Mouse (Mus musculus) gastrocnemius, adult 18-20 months (tissue): ENCODE results near the gene Letm1. TPM values are rescaled to one million over a fixed set of nuclear protein-coding genes. Genes with fewer than 3 reads are reported as not detected.

Source experiments
- DNase-seq: peaks from one replicate; pipeline ENCODE4 v3.0.0; 2021; ENCODE audit warnings: low spot score
- total RNA-seq, 2 experiments: library from RNA; stranded (reverse); gene quantifications; 2 replicates each; pipeline ENCODE4 v1.2.3; 2021

The Letm1 gene
- total RNA-seq, 2 experiments from 2014 or later = 71.4 to 74.5 TPM

DNA sequence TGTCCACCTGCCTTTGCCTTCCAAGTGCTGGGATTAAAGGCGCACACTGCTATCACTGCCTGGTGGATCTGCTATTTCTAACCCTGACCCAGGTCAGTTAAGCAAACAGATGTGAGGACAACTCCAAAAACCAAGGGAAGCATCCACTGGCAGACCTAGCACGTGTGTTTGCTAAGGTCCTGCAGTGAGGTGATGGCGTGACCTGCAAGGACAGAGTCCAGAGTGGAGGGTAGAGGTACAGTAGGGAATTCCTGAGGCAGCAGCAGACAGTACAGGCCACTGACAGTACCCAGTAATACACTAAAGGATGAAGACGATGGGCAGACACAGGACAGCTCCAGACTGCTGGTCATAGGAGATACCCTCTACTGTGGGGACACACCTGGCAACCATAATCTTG lies 42.1 kb downstream of the Letm1 start:
- no peak for DNase-seq

DNA sequence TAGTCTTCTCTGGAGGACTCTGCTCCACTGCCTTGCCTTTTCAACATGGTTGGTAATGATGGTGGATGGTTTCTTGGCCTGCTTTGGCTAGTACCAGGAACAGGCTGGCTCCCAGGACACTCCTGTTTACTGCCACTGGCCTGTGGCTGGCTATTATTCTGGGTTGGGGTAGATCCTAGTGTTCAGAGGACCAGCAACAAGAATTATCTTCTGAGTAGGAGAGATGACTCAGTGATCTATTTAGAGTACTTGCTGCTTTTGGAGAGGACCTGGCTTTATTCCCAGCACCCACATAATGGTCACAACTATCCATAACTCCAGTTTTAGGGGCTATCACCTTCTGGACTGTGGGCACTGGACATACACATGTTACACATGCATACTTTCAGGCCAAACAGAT lies 44.3 kb downstream of the Letm1 start:
- no peak for DNase-seq

DNA sequence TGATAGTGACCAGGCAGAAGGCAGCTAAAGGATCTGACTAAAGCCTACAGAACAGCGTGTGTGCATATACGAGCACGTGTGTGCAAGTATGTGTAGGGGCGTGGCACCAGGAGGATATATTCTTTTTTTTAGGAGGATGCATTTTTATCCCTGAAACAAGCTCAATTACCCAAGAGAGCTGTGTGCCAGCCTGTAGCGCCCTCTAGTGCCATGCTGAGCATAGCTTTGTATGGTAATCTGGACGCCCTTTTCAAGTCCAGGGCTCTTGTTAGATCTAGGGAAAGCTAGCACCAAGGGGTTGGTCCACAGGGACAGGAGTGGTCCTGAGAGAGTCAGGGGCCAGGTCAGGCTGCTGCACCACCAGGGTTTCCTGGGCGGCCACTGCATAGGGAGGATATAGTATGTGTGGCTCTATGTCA lies 44.7 kb downstream of the Letm1 start:
- peak; percentile 63 for DNase-seq

DNA sequence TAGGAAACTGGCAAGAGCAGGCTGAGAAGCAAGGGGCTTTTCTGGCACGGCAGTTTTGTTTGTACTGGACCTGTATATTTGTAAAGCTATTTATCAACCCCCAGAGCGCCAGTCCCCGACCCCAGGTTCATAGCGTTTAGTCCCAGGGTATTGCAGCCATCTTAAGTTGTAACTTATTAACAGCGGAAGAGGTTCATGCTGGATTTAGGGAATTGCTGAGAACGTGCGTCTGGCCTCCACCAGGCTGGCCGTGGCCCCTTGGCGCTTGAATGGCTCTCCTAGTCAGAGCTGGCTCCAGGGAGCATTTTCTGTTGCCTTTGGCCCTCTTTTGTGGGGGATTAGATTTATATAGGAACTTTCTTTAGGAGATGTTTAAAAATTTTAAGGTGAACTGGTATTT lies 46.4 kb downstream of the Letm1 start:
- no peak for DNase-seq

DNA sequence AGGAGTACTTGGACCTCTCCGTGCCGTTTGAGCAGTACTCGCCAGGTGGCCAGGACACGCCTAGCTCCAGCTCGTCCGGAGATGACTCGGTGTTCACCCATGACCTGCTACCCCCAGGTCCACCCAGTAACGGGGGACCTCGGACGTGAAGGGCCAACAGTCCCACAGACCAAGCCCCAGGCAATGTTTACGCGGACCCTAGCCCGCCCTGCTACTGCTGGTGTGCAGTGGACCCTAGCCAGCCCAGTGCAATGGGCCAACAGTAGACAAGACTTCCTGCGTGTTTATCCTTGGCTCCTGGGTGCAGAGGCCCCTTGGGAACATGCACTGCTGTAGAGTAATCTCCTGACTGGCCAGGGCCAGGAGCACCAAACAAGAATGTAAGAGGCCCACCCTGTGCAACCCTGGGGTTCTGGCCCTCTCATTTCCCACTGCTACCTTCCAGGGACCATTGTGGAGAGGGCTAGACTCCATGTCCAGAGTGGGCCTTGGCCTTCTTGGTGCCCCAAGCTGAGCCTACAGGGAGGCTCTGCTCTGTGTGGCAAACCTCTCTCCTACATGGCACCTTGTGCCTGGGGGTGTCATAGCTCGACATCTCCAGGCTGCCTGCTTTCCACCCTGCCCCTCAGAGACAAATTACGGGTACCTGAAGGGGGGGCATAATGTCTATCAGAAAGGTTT lies 47.1 kb downstream of the Letm1 start:
- DNase-seq = no peak

DNA sequence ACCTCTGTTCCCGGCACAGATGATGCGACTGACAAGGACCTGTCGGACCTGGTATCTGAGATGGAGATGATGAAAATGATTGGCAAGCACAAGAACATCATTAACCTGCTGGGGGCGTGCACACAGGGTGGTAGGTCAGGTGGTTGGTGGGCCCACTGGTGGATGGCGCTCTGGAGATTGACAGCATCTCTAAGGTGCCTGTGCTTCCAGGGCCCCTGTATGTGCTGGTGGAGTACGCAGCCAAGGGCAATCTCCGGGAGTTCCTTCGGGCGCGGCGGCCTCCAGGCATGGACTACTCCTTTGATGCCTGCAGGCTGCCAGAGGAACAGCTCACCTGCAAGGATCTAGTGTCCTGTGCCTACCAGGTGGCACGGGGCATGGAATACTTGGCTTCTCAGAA lies 48.8 kb downstream of the Letm1 start:
- DNase-seq = no peak

DNA sequence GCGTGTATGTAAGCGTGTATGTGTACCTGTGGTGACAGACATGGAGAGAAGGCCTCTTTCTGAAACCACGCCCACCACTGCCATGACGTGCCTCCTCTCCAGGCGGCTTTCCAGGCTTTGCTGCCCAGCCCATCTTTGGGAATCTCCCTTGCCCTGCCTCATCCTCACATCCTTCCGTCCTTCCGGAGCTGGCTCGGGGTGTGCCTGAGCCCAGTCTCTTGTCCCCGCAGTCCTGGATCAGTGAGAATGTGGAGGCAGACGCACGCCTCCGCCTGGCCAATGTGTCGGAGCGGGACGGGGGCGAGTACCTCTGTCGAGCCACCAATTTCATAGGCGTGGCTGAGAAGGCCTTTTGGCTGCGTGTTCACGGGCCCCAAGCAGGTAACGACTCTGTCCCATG lies 51.6 kb downstream of the Letm1 start:
- DNase-seq = no peak

DNA sequence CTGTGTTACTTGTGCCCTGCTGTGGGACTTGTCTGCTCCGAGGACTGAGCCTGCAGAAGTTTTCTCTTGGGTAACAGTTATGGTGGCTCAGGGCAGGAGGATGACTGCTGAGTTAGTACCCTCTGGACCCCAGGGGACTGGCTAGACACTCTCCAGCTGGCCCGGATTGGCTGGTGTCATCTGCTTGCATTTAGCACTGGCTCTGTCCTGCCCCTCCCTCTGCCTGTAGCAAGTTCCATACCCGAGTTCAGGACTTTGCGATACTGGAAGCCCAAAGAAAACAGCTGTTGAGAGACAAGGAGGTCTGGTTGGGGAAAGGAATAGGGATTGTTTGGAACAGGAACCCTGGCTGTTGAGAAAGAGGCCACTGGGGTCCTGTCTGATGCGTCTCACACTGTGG lies 52.1 kb downstream of the Letm1 start:
- DNase-seq = no peak

DNA sequence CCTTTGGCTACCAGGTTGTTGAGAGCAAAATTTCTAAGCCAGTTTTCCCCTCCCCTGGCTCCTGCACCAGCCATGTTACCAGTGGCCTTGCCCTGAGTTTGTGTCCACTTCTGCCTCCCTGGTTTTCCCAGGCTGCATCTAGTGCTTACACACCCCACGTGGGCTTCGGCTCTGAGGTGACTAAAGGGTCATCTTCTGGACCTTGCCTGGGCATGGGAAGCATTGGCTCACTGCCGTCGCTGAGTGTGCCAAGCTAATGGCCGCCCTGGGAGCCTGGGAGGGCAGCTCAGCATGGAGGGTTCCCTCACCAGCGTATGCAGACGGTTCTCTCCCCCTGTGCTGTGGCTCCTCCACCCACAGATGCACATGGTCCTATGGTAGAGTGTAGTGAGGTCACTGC lies 53.8 kb downstream of the Letm1 start:
- DNase-seq = no peak

DNA sequence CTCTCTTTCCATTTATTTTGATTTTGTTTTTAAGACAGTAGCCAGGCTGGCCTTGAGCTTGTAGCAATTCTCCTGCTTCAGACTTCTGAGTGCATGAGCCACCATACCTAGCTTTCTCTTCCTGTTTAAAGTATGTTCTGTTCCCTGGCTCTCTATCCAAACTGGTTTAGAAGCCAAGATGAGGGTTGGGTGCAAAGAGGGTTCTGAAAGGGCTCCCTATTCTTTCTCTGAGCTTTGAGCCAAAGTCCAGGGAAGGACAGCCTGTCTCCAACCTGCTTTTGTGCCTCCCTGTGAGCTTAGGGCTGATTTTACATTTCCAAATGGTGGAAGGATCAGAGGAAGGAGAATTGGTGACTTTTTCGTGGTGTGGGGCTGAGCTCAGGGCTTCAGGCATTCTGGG lies 55.7 kb downstream of the Letm1 start:
- no peak for DNase-seq

DNA sequence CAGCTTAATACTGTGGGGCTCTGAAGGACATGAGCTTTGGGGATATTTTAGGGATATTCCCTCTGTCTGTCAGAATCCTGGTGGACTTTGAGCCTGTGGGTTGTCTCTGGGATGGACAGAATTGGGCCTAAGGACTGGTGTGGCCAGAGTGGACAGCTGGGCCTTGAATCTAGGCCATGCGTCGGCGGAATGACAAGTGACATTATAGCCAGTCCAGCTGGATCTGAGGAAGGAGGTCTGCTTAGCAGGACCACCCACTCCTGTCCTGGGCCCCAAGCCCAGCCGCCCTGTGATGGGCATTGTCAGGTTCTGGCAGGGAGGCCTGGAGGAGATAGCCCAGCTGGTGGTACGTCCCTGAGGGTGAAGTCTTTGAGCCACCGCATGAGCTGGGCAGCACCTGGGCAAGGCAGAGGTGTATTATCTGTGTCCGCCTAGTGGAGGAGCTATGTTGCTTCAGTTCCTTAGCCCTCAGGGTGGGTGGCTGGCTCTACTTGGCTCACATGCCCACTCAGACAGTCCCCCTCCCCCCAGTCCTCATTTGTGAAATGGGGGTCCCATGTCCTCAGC lies 56.5 kb downstream of the Letm1 start:
- DNase-seq = no peak

DNA sequence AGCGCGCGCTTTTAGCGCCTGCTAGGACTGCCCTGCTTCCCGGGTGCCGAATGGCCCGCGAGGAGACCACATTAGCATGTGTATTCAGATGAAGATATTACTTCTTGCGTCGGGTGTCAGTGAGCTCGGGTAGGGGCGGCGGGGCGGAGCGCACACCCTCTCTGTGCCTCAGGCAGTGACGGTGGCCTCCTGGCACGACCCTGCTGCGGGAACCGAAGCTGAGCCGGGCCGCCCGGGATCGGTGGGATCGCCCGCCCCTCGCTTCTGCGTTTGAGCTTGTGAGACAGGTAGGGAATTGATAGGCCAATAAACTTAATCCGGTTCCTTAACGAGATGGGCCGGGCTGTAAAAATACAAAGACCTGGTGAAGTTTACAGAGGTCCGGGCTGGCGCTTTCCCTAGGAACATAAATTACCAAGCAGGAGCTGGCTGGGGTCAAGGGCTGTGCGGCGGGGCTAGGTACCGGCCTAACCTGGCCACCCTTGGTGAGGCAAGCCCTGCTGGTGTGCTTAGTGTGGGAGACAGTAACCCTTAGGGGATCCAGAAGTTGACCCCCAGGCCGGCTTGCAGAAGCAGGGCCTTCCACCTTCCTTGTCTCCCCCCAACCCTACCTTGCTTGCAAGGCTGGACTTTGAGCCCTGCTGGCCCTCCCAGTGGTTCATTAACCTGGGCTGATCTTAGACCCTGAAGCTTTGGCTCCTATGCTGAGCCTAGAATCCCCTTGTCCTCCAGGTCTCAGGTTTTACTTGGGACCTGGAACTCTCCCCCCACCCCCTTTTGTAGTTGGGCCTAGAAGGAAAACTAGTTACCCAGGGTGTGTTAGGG lies 58.8 kb downstream of the Letm1 start:
- DNase-seq = no peak

DNA sequence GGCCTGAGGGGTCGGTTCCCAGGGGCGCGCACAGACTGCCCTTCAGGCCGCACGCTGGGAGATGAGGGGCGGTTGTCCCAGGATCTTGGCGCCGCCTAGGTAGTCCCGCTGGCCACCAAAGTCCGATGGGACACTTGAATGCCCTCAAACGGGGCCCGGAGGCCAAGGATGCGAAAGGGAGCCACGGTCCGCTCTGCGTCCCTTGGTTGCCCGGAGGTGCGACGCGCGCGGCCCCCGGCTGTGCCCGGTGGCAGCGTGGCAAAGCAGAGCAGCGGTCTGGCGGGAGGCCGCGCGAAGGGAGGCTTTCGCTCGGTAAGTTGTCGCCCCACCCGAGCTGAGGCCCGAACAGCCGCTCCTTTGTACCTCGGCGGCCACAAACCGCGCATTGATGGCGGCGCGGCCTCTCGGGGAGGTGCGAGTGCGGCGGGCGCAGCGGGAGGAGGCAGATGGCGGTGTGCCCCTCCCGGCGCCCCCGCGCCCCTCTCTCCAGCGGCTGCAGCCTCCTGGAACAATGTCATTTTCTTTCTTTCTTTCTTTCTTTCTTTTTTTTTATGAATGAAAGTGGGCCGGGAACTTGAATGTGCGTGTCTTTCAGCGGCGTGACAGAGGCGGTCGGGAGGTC lies 59.5 kb downstream of the Letm1 start:
- DNase-seq = no peak

DNA sequence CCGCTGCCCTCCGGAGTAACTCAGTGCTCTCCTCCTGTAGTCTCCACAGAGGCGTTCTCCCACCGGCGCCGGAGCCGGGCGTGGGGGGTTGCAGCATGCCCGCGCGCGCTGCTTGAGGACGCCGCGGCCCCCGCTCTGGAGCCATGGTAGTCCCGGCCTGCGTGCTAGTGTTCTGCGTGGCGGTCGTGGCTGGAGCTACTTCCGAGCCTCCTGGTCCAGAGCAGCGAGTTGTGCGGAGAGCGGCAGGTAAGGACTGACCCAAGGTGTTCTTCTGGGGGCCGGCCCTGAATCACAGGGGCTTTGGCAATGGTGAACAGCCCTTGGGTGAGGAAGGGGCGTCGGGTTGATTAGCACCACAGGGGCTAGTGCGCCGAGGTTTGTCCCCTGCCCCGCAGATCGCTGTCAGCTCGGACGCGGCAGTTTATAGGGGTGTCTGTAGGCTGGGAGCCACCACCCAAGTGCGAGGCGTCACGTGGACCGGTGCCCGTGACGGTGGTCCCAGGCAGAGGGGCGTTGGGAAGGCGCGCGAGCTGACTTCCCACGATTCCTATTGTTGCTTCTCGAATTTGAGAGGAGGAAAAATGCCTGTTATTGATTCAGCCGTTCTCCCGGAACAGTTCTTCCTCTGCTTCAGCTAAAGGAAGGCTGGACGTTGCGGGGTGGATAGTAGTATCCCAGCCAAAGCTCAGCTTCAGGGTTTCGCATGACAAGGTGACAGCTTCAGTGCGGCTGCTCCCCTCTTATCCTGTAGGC lies 60.2 kb downstream of the Letm1 start:
- DNase-seq = no peak

DNA sequence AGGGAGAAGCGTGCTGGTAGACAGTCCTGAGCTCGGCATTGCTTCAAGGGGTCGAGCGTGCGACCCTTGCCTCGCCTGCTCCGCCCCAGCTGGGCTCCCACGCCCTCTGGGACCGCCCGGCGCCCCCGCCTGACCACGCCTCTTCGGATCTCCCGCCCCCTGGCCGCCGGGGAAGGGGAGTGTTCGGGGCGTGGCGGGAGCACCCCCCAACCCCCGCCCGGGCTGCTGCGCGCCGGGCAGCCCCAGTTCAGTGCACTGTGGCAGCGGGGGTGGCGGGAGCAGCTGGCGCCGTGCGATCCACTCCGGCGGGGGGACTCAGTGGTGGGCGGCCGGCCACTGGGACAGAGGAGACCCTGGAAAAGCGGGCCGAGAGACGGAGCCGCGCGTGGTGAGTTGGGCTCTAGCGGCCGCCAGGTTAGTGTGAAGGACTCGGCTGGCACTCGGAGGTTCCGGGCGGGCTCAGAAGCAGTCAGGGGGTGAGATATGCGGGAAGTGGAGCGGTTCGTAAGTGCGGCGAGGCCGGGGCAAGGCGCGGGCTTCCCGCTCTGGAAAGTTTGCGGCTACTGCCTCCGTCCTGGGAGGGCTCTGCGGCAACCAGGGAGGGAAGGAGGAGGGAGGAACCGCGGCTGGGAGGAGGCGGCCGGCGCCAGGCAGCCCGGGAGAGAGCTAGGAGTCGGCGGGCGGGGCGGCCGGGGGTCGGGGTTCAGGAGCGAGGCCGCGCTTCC lies 60.9 kb downstream of the Letm1 start, which contains the start of gene Fgfr3:
Gene Fgfr3 (plus strand): TSS at position 134 of the 725 bp plus-strand sequence.
- DNase-seq = peak; percentile 43

DNA sequence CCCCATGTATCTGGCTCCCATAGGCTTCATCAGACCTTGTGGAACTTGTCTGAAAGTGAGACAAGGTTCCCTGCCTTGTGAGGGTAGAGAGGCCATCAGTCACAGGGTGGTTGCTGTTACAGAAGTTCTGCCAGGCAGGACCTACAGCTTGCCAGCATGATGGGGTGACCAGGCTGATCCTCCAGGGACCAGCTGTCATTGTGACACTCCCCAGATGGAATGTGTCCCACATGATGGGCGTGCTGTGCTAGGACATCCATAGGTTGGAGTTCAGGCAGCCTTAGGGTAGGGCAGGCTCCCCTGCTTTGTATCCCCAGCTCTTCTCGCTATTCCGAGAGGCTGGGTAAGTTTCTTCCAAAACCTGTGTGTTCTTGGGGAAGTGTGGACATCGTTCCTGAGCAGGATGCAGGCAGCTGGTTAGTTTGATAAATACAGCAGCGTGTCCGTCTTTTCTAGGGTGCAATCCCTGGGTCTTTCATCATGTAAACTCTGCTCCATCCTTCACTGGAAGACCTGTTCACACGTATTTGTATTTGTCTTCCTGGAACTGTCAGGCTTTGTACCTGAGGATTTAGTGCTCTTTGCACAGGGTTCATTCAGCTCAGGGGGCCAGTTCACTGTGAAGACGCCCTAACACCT lies 61.6 kb downstream of the Letm1 start:
- peak; percentile 27 for DNase-seq

DNA sequence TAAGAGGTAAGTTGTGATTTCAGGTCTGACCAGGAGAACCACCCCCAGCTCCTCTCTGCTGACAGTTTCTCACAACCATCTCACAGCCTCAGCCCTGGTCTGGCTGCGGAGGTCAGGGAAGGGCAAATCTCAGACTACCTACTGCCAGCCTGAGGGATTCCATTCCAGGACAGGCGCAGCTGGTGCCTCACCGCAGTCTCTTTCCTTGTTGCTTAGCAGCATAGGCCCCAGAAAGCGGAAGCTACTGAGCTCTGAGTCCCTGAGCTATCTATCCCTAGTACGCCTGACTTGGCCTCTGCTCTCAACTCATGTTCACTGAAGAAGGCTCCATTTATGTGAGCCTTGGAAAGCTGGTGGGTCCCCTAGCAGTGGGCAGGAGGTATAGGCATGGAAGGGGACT lies 64.2 kb downstream of the Letm1 start:
- no peak for DNase-seq

DNA sequence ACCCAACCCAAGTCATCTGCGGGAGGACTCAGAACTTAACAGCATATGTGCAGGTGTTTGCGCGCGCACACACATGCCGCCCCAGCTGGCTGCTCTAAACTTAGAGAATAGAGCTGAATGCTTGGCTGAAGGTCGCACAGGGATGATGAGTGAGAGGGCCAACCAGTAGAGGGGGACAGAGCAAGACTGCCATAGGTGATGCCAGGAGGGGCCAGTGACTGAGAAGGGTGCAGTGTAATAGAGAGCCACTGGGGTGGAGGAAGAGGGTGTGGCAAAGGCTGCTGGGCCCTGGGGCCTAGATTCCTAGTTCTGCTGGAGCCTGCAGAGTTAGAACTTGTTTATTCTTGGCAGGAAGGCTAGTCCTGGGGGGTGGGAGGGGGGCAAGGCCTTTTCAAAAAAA lies 66.2 kb downstream of the Letm1 start:
- DNase-seq = no peak

DNA sequence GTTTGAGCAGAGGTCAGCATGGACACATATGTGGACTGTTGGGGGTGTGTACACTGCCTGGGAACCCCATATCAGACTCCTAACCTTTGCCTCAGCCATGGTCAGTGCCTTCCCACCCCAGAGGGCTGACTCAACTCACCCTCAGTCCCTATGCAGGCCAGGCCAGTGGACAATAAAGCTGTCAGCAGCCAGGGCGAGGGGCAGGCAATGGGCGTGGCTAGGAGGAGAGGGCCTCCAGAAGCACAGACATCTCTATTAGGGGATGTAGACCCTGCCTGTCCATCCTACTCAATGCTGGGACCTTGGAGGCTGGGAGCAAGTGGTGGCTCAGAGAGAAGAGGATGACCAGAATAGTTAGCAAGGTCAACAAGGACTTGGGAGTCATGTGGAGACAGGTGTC lies 67.4 kb downstream of the Letm1 start:
- no peak for DNase-seq

DNA sequence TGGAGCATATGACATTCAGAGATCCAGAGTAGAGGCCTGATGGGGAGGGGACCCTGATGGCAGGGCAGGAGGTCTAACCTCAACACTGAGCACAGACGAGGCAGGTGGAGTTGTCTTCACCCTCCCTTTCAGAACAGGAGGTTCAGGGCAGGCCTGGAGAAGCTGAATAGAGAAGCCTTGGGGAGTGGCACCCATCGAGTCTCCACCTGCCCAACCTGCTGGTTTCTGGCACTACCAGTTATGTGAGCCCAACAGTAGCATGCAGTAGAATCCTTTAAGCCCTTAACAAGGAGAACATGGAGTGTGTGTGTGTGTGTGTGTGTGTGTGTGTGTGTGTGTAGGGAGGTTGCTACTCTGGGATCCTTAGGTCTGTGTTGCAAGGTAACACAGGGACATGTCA lies 70.1 kb downstream of the Letm1 start:
- no peak for DNase-seq
